Mouse (Mus musculus) liver, adult 2 months (tissue): Measurements from ENCODE around the gene Tmem179. TPM values are rescaled to one million over a fixed set of nuclear protein-coding genes. Genes with fewer than 3 reads are reported as not detected.

Experiments
- DNase-seq: peaks from one replicate; pipeline ENCODE4 v3.0.0-alpha.2; 2011; ENCODE audit warnings: low read depth, low spot score; ENCODE audit errors: extremely low read depth
- H3K27ac ChIP-seq: fragments of 200-500 bp; replicated peaks from 2 replicates; pipeline ENCODE4 v1.5.1; 2012; ENCODE audit warnings: low read depth, mild to moderate bottlenecking, control low read depth, inconsistent platforms, low read length; ENCODE audit not compliant: insufficient read depth
- H3K27me3 ChIP-seq: fragments of 200-500 bp; 2 replicates; pipeline ENCODE4 v1.6.1; 2012; ENCODE audit warnings: mild to moderate bottlenecking, moderate library complexity, low read length, inconsistent platforms; ENCODE audit not compliant: control insufficient read depth, insufficient read depth
- H3K36me3 ChIP-seq: fragments of 200-500 bp; 2 replicates; pipeline ENCODE4 v1.6.1; 2012; ENCODE audit warnings: low read length, inconsistent platforms; ENCODE audit not compliant: control insufficient read depth, insufficient read depth
- H3K4me1 ChIP-seq: fragments of 200-500 bp; 2 replicates; pipeline ENCODE4 v1.6.1; 2011; ENCODE audit warnings: low read length; ENCODE audit not compliant: control insufficient read depth, insufficient read depth
- H3K4me3 ChIP-seq: fragments of 200-500 bp; 2 replicates; pipeline ENCODE4 v1.5.1; 2011; ENCODE audit warnings: low read depth, mild to moderate bottlenecking, control low read depth, low read length, moderate library complexity; ENCODE audit not compliant: insufficient read depth
- H3K79me2 ChIP-seq: fragments of 200-500 bp; 2 replicates; pipeline ENCODE4 v1.6.1; 2012; ENCODE audit warnings: inconsistent platforms, mild to moderate bottlenecking, low read length, moderate library complexity; ENCODE audit not compliant: control insufficient read depth, insufficient read depth
- H3K9ac ChIP-seq: fragments of 200-500 bp; 2 replicates; pipeline ENCODE4 v1.6.1; 2012; ENCODE audit warnings: low read depth, mild to moderate bottlenecking, control low read depth, inconsistent platforms, low read length
- CTCF ChIP-seq: fragments of 200-500 bp; IDR thresholded peaks from 2 replicates; pipeline ENCODE4 v1.5.1; 2011; ENCODE audit warnings: low read depth, low read length, control low read depth
- POLR2A ChIP-seq: fragments of 200-500 bp; IDR thresholded peaks from 2 replicates; pipeline ENCODE4 v1.6.1; 2011; ENCODE audit warnings: low read length, control low read depth; ENCODE audit not compliant: insufficient read depth; ENCODE audit errors: extremely low read depth
- WGBS: fragments of 180-500 bp; shearing (Covaris S2); methylation state at CpG from one replicate; pipeline ENCODE4 v1.1.7; 2018; 5-methylcytosine and 5-hydroxymethylcytosine counted together
- polyA plus RNA-seq: library from polyadenylated mRNA; depleted of rRNA; stranded (reverse); fragments of >200 nt; gene quantifications from 2 replicates; pipeline ENCODE4 v1.2.3, GENCODE M21; 2012; rRNA removed
- total RNA-seq: library from RNA; depleted of rRNA; stranded (reverse); fragments of >200 nt; gene quantifications from 2 replicates; pipeline ENCODE4 v1.2.3, GENCODE M21; 2014; rRNA removed

Tmem179 gene
- total and polyA plus RNA-seq, 2 experiments = not detected

DNA sequence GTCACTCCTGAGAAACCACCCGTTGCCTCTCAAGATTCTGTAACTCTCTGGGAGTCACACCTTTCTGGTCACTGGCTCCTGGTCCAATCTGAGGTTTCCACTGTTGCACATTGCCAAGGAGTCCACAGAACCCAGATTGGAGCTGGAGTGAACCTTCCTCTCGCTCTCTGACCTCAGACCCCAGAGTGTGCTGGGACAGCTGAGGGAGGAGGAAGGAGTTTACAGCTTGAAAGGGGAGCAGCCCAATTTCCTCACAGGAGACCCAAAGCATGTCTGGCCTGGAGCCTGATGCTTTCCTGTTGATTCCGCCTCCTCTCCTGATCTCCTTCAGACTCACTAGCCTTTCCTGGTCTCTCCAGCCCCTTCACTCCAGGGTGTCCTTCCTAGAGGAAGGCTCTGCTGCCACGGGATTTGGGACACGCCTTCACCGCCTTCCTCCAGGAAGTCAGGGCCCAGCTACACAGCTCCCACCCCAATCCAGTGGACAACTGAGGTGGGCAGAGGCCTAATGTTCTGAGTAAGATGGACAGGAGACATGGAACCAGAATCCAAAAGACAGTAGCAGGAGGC is 60.3 kb downstream of the Tmem179 start:
- Histone ChIP-seq H3K4me1 (no peaks in the 10 kb centered on the region), H3K4me3 (no peak overlapping the region), H3K9ac (no peak overlapping the region), H3K27ac (no peak overlapping the region), H3K79me2 (no peaks in the 10 kb centered on the region), H3K27me3 (no peaks in the 10 kb centered on the region), H3K36me3 (no peaks in the 10 kb centered on the region)
- WGBS = 73% methylated on average over 6 of the region's 6 CpGs
- TF ChIP-seq POLR2A (no peak), CTCF (no peak)
- DNase-seq = no peak

DNA sequence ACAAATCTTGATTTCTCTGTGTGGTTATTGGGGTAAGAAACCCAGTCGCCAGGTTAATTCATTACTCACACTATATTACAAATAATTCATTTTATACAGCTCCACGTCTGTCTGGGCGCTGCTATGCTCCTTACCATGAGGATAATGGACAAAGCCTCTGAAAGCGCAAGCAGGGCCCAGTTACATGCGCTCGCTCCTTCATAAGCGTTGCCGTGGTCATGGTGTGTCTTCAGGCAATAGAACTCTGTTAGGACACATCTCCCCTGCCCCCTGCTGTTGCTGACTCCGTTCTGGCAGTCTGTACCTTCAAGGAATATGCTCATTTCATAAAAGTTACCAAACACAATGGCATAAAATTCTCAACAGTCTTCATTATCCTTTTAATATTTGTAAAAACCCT is 64.7 kb downstream of the Tmem179 start:
- 91% methylated on average over 9 of the region's 9 CpGs for WGBS
- no peak for DNase-seq
- Histone ChIP-seq H3K4me3 (no peak overlapping the region), H3K79me2 (no peaks in the 10 kb centered on the region), H3K9ac (no peak overlapping the region), H3K27me3 (no peaks in the 10 kb centered on the region), H3K36me3 (no peaks in the 10 kb centered on the region), H3K27ac (no peak overlapping the region), H3K4me1 (no peaks in the 10 kb centered on the region)
- TF ChIP-seq CTCF (no peak), POLR2A (no peak)

DNA sequence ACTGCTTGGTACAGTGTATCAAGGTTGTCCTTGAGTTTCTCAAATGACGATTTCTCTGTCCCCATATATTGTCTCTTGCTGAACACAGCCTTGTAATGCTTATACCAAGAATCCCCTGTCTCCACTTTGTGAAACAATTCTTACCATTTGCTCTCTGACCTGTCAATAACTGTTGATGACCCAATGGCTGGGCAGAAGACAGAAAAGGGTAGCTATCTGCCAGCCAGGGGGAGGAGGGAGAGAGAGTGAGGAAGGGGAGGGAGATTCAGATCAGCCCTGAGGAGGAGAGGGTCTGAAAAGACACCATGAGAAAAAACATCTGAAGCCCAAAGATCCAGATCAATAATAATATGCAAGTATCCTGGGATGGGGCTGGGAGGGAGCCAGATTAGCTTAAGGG is 65.2 kb downstream of the Tmem179 start:
- Histone ChIP-seq H3K27me3 (no peaks in the 10 kb centered on the region), H3K27ac (no peak overlapping the region), H3K4me3 (no peak overlapping the region), H3K79me2 (no peaks in the 10 kb centered on the region), H3K9ac (no peak overlapping the region), H3K36me3 (no peaks in the 10 kb centered on the region), H3K4me1 (no peaks in the 10 kb centered on the region)
- DNase-seq = no peak
- TF ChIP-seq POLR2A (no peak), CTCF (no peak)
- 58% methylated on average over 1 of the region's 1 CpGs for WGBS

DNA sequence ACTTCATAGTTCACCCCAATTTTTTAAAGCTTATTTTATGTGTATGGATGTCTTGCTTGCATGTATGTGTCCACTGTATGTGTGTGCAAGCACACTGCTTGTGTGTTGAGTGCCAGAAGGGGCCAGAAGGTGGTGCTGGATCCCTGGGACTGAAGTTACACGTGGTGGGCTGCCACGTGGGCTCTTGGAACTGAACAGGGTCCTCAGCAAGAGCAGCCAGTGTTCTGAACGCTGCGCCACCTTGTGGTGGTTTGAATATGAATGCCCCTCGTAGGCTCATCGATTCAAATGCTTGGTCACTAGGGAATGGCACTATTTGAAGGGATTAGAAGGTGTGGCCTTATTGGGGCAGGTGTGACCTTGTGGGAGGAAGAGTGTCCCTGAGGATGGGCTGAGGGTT is 65.7 kb downstream of the Tmem179 start:
- H3K27ac ChIP-seq = no peak overlapping the region
- no peaks in the 10 kb centered on the region for H3K27me3 ChIP-seq
- H3K4me1 ChIP-seq = no peaks in the 10 kb centered on the region
- 33% methylated on average over 6 of the region's 6 CpGs for WGBS
- no peak overlapping the region for H3K4me3 ChIP-seq
- no peaks in the 10 kb centered on the region for H3K79me2 ChIP-seq
- no peaks in the 10 kb centered on the region for H3K36me3 ChIP-seq
- peak; percentile 59 for TF ChIP-seq CTCF
- no peak for TF ChIP-seq POLR2A
- peak; percentile 13 for DNase-seq
- no peak overlapping the region for H3K9ac ChIP-seq

Other genes with a start within 250 kb of the Tmem179 start
- 0.07 and 0.09 TPM in 2 replicates for gene A530016L24Rik, start 27.3 kb downstream of the Tmem179 start, total RNA-seq
- gene A530016L24Rik, start 27.3 kb downstream of the Tmem179 start, polyA plus RNA-seq = 0.07 TPM in 2 replicates
- gene Inf2, start 72.0 kb upstream of the Tmem179 start, total RNA-seq = 15.5 and 22.9 TPM in 2 replicates
- 24.6 and 30.7 TPM in 2 replicates for gene Inf2, start 72.0 kb upstream of the Tmem179 start, polyA plus RNA-seq
- gene Adssl1, start 103.3 kb upstream of the Tmem179 start, total RNA-seq = 20.5 and 21.7 TPM in 2 replicates
- gene Adssl1, start 103.3 kb upstream of the Tmem179 start, polyA plus RNA-seq = 26.1 and 26.7 TPM in 2 replicates
- 11.5 and 15.4 TPM in 2 replicates for gene Siva1, start 127.9 kb upstream of the Tmem179 start, total RNA-seq
- gene Siva1, start 127.9 kb upstream of the Tmem179 start, polyA plus RNA-seq = 12.8 and 14.9 TPM in 2 replicates
- gene Akt1, start 158.1 kb upstream of the Tmem179 start, total RNA-seq = 30.5 and 31.8 TPM in 2 replicates
- 56.7 and 60.5 TPM in 2 replicates for gene Akt1, start 158.1 kb upstream of the Tmem179 start, polyA plus RNA-seq
- 0.83 and 1.9 TPM in 2 replicates for gene Zbtb42, start 162.1 kb upstream of the Tmem179 start, total RNA-seq
- gene Zbtb42, start 162.1 kb upstream of the Tmem179 start, polyA plus RNA-seq = 7.9 and 10.1 TPM in 2 replicates
- gene Cep170b, start 203.7 kb upstream of the Tmem179 start, total RNA-seq = 7.9 and 9.5 TPM in 2 replicates
- 26.2 and 29.7 TPM in 2 replicates for gene Cep170b, start 203.7 kb upstream of the Tmem179 start, polyA plus RNA-seq
- gene Pld4, start 243.9 kb upstream of the Tmem179 start, total RNA-seq = 8.5 and 9.5 TPM in 2 replicates
- 10.0 and 20.5 TPM in 2 replicates for gene Pld4, start 243.9 kb upstream of the Tmem179 start, polyA plus RNA-seq